9 mouse cellular contexts compared by ENCODE assay signal in genomic region chr4:150239951-150240368, GRCm38 (mm10). TPM values are rescaled to one million over a fixed set of nuclear protein-coding genes. Genes with fewer than 3 reads are reported as not detected.
DNase-seq lines count a peak whose midpoint lies in the region; ATAC-seq and TF ChIP-seq lines count a peak whose summit lies in the region.
"Had no signal": no experiment of that assay in that cellular context is flagged by ENCODE, and none has a peak within 500 bp of the region (broad histone marks: within the 10 kb centered on the region; RNA-seq: fewer than 3 reads in every experiment).

No protein-coding gene starts in this region.

- H3ac ChIP-seq in C2C12 (ENCODE audit: control insufficient read depth, insufficient read length, low read depth): peak overlapping the region; percentile 76

- no peaks in the 10 kb centered on the region for H3K9me3 ChIP-seq in embryonic facial prominence, embryonic 13.5 days
- no peaks in the 10 kb centered on the region for H3K9me3 ChIP-seq in heart, embryonic 12.5 days (replicated peaks)
- no peaks in the 10 kb centered on the region for H3K9me3 ChIP-seq in kidney, embryonic 15.5 days (replicated peaks)

- TF ChIP-seq POLR2A in liver, adult 2 months (IDR thresholded peaks at IDR 0.05; ENCODE audit: extremely low read depth, insufficient read depth, low read length): no peak

- H3K4me1 ChIP-seq in embryonic facial prominence, embryonic 13.5 days: peaks cover 48% of the 10 kb centered on the region
- H3K4me1 ChIP-seq in heart, embryonic 12.5 days (replicated peaks): peaks cover 49% of the 10 kb centered on the region
- peaks cover 53% of the 10 kb centered on the region for H3K4me1 ChIP-seq in kidney, embryonic 15.5 days
- peaks cover 25% of the 10 kb centered on the region for H3K4me1 ChIP-seq in liver, adult 2 months (ENCODE audit: control insufficient read depth, insufficient read depth, low read length)

- H3K27ac ChIP-seq in embryonic facial prominence, embryonic 13.5 days: peak overlapping the region; percentile 74; the same call in 1 of the 2 replicates
- H3K27ac ChIP-seq in heart, embryonic 12.5 days (ENCODE audit: poor library complexity, severe bottlenecking): peak overlapping the region; percentile 97
- peak overlapping the region; percentile 97 for H3K27ac ChIP-seq in kidney, embryonic 15.5 days
- peak overlapping the region; percentile 33; the same call in 1 of the 2 replicates for H3K27ac ChIP-seq in liver, adult 2 months (replicated peaks; ENCODE audit: insufficient read depth, low read depth, low read length)

- H3K4me3 ChIP-seq in C2C12 (ENCODE audit: insufficient read depth, poor library complexity, severe bottlenecking): peak overlapping the region; percentile 97
- peak overlapping the region; percentile 77; the same call in 1 of the 2 replicates for H3K4me3 ChIP-seq in embryonic facial prominence, embryonic 13.5 days
- H3K4me3 ChIP-seq in heart, embryonic 12.5 days: peak overlapping the region; percentile 96
- peak overlapping the region; percentile 79 for H3K4me3 ChIP-seq in kidney, embryonic 15.5 days (replicated peaks)
- H3K4me3 ChIP-seq in liver, adult 2 months (ENCODE audit: insufficient read depth, low read depth, low read length): no peak overlapping the region

- DNase-seq in adrenal gland, postnatal 36 days: peak; percentile 66 to 67
- DNase-seq in liver, adult 2 months (ENCODE audit: extremely low read depth, low read depth, low spot score): peak; percentile 91
- peak; percentile 97 for DNase-seq in splenic B cell, adult 2 months (ENCODE audit: low read depth, low spot score)

- H3K9ac ChIP-seq in embryonic facial prominence, embryonic 13.5 days: no peak overlapping the region
- H3K9ac ChIP-seq in heart, embryonic 12.5 days: no peak overlapping the region
- H3K9ac ChIP-seq in kidney, embryonic 15.5 days: peak overlapping the region; percentile 89; the same call in 1 of the 2 replicates
- no peak overlapping the region for H3K9ac ChIP-seq in liver, adult 2 months (ENCODE audit: low read depth, low read length)

- WGBS in embryonic facial prominence, embryonic 13.5 days: 7% methylated on average over 6 of the region's 6 CpGs
- 10% methylated on average over 6 of the region's 6 CpGs for WGBS in heart, embryonic 12.5 days
- WGBS in kidney, embryonic 15.5 days: 9% methylated on average over 6 of the region's 6 CpGs
- 8% methylated on average over 6 of the region's 6 CpGs for WGBS in liver, adult 2 months

- peaks cover 67% of the 10 kb centered on the region for H3K36me3 ChIP-seq in C2C12 (ENCODE audit: control insufficient read depth, insufficient read depth)
- peaks cover 48% of the 10 kb centered on the region for H3K36me3 ChIP-seq in embryonic facial prominence, embryonic 13.5 days
- peaks cover 58% of the 10 kb centered on the region for H3K36me3 ChIP-seq in heart, embryonic 12.5 days
- peaks cover 56% of the 10 kb centered on the region for H3K36me3 ChIP-seq in kidney, embryonic 15.5 days
- peaks cover 49% of the 10 kb centered on the region for H3K36me3 ChIP-seq in liver, adult 2 months (ENCODE audit: control insufficient read depth, insufficient read depth, low read length)
- peaks cover 23% of the 10 kb centered on the region for H3K36me3 ChIP-seq in splenic B cell, adult 2 months (ENCODE audit: control insufficient read depth, insufficient read depth, low read length, poor library complexity, severe bottlenecking)

- peak; percentile 62 for TF ChIP-seq CTCF in C2C12 (IDR thresholded peaks at IDR 0.05; ENCODE audit: control insufficient read depth, insufficient read depth, insufficient read length)
- peak; percentile 60 for TF ChIP-seq CTCF in liver, adult 2 months (IDR thresholded peaks at IDR 0.05; ENCODE audit: low read depth, low read length)

- peaks cover 66% of the 10 kb centered on the region for H3K79me3 ChIP-seq in C2C12 (ENCODE audit: low read depth)

- ATAC-seq in embryonic facial prominence, embryonic 13.5 days (ENCODE audit: insufficient number of reproducible peaks, insufficient read depth, low FRiP score, low TSS enrichment, low read depth): no peak
- ATAC-seq in heart, embryonic 12.5 days (ENCODE audit: insufficient number of reproducible peaks, low FRiP score): no peak
- no peak; the same call in 1 of the 2 replicates for ATAC-seq in kidney, embryonic 15.5 days (replicated peaks; ENCODE audit: low FRiP score)
- peak; percentile 41 for ATAC-seq in monocyte, adult 5-6 weeks (replicated peaks; ENCODE audit: insufficient number of reproducible peaks, low FRiP score, low TSS enrichment, poor library complexity, severe bottlenecking)

- H3K79me2 ChIP-seq in C2C12 (ENCODE audit: control insufficient read depth, insufficient read depth): peaks cover 85% of the 10 kb centered on the region
- H3K79me2 ChIP-seq in liver, adult 2 months (ENCODE audit: control insufficient read depth, insufficient read depth, low read length): peaks cover 13% of the 10 kb centered on the region

- no peaks in the 10 kb centered on the region for H3K27me3 ChIP-seq in C2C12 (ENCODE audit: control insufficient read depth, insufficient read depth, insufficient read length)
- no peaks in the 10 kb centered on the region for H3K27me3 ChIP-seq in embryonic facial prominence, embryonic 13.5 days
- no peaks in the 10 kb centered on the region for H3K27me3 ChIP-seq in heart, embryonic 12.5 days (replicated peaks)
- no peaks in the 10 kb centered on the region for H3K27me3 ChIP-seq in kidney, embryonic 15.5 days
- no peaks in the 10 kb centered on the region for H3K27me3 ChIP-seq in liver, adult 2 months (ENCODE audit: control insufficient read depth, insufficient read depth, low read length)
- H3K27me3 ChIP-seq in splenic B cell, adult 2 months (ENCODE audit: control insufficient read depth, insufficient read depth, low read length, poor library complexity, severe bottlenecking): no peaks in the 10 kb centered on the region

- peak overlapping the region; percentile 80 for H3K4me2 ChIP-seq in embryonic facial prominence, embryonic 13.5 days
- H3K4me2 ChIP-seq in heart, embryonic 12.5 days: peak overlapping the region; percentile 87
- H3K4me2 ChIP-seq in kidney, embryonic 15.5 days: peak overlapping the region; percentile 71

TF ChIP-seq in C2C12, 6 proteins besides CTCF, POLR2A, EP300 and RAD21:
- TF ChIP-seq MAX (IDR thresholded peaks at IDR 0.05) (peak; percentile 74), CEBPB (IDR thresholded peaks at IDR 0.05; ENCODE audit: low read depth) (peak; percentile 86), FOSL1 (IDR thresholded peaks at IDR 0.05; ENCODE audit: insufficient read depth, low read length, poor library complexity, severe bottlenecking) (peak; percentile 93), MYOG (IDR thresholded peaks at IDR 0.05; ENCODE audit: control insufficient read depth, extremely low read depth, insufficient read length) (no peak), USF1 (IDR thresholded peaks at IDR 0.05; ENCODE audit: low read depth) (no peak), MYOD1 (IDR thresholded peaks at IDR 0.05; ENCODE audit: control insufficient read depth, insufficient read length, low read depth) (peak; percentile 33)

RNA-seq across cellular contexts. Expression of gene Eno1, which starts 3.4 kb away (rescaled TPM):
- 1,471 TPM for polyA plus RNA-seq in C2C12 (2012; fragmentation: generic; extraction: Trizol)
- 100 to 1,000 TPM; 468 to 482 TPM for total RNA-seq in adrenal gland, postnatal 36 days (2021)
- 1,290 and 1,439 TPM in 2 replicates for polyA plus RNA-seq in embryonic facial prominence, embryonic 13.5 days (2015; fragmentation: Nextera tagmentation; extraction: Ambion mirVana)
- polyA plus RNA-seq in heart, embryonic 12.5 days (2016; fragmentation: Nextera tagmentation; extraction: Ambion mirVana): 2,142 and 2,173 TPM in 2 replicates
- polyA plus RNA-seq in kidney, embryonic 15.5 days (2015; fragmentation: Nextera tagmentation; extraction: Ambion mirVana): 1,865 and 1,947 TPM in 2 replicates
- total RNA-seq in liver, adult 2 months (2014; rRNA removed): 386 and 392 TPM in 2 replicates
- polyA plus RNA-seq in liver, adult 2 months (2012; rRNA removed): 283 and 350 TPM in 2 replicates
- 240 to 351 TPM (median 288 TPM) in 3 replicates for total RNA-seq in monocyte, adult 5-6 weeks (2017)

RNA-seq across cellular contexts. Expression of gene Car6, which starts 38.8 kb away (rescaled TPM):
- polyA plus RNA-seq in C2C12 (2012; fragmentation: generic; extraction: Trizol): 0.19 TPM
- 1 to 10 TPM in 1 of 2 experiments, under 1 TPM in 1; 0.79 to 1.6 TPM for total RNA-seq in adrenal gland, postnatal 36 days (2021)
- polyA plus RNA-seq in embryonic facial prominence, embryonic 13.5 days (2015; fragmentation: Nextera tagmentation; extraction: Ambion mirVana): 0.23 TPM in 1 of 2 replicates, not detected in the other
- polyA plus RNA-seq in heart, embryonic 12.5 days (2016; fragmentation: Nextera tagmentation; extraction: Ambion mirVana): not detected in 2 replicates
- polyA plus RNA-seq in kidney, embryonic 15.5 days (2015; fragmentation: Nextera tagmentation; extraction: Ambion mirVana): not detected in 2 replicates
- total RNA-seq in liver, adult 2 months (2014; rRNA removed): not detected in 2 replicates
- polyA plus RNA-seq in liver, adult 2 months (2012; rRNA removed): not detected in 2 replicates
- not detected in 3 replicates for total RNA-seq in monocyte, adult 5-6 weeks (2017)
- polyA plus RNA-seq: frontal cortex, adult 2 months had no signal

RNA-seq across cellular contexts. Expression of gene Rere, which starts 41.5 kb away (rescaled TPM):
- polyA plus RNA-seq in C2C12 (2012; fragmentation: generic; extraction: Trizol): 27.1 TPM
- total RNA-seq in adrenal gland, postnatal 36 days (2021): 100 to 1,000 TPM; 114 to 116 TPM
- 23.3 and 26.3 TPM in 2 replicates for polyA plus RNA-seq in embryonic facial prominence, embryonic 13.5 days (2015; fragmentation: Nextera tagmentation; extraction: Ambion mirVana)
- 29.5 and 37.9 TPM in 2 replicates for polyA plus RNA-seq in heart, embryonic 12.5 days (2016; fragmentation: Nextera tagmentation; extraction: Ambion mirVana)
- 35.1 and 36.5 TPM in 2 replicates for polyA plus RNA-seq in kidney, embryonic 15.5 days (2015; fragmentation: Nextera tagmentation; extraction: Ambion mirVana)
- 10.0 and 10.7 TPM in 2 replicates for total RNA-seq in liver, adult 2 months (2014; rRNA removed)
- polyA plus RNA-seq in liver, adult 2 months (2012; rRNA removed): 5.8 and 8.8 TPM in 2 replicates
- total RNA-seq in monocyte, adult 5-6 weeks (2017): 11.1 to 34.3 TPM (median 14.5 TPM) in 3 replicates

Comparison
In these comparisons a context has a peak if more than half of its experiments do, and no peak if none do; other contexts are left out.
1. H3K27ac ChIP-seq: peak in every context shown above with its lines; median percentile 97 in heart, embryonic 12.5 days; 97 in kidney, embryonic 15.5 days; 74 in embryonic facial prominence, embryonic 13.5 days; 33 in liver, adult 2 months.